Mouse (Mus musculus): ENCODE data around the gene Gm20388. TPM values are rescaled to one million over a fixed set of nuclear protein-coding genes. Genes with fewer than 3 reads are reported as not detected.
"Not testable (repeated sequence)": the region's sequence is repeated elsewhere in the genome, so short reads cannot be mapped to it uniquely, and the experiment has no call there.

The Gm20388 gene
- polyA plus RNA-seq, 1 experiment, result 10.6 TPM

GRCm38 (mm10) chr8:120795944-120796635 lies 885.4 kb downstream of the Gm20388 start:
- Histone ChIP-seq H3K4me1 (ENCODE audit: control insufficient read depth, insufficient read depth, low read length) (peaks cover 9% of the 10 kb centered on the region), H3K4me3 (replicated peaks; ENCODE audit: control insufficient read depth, low read depth, low read length) (no peak overlapping the region), H3K27ac (ENCODE audit: control insufficient read depth, insufficient read depth, low read depth, low read length, poor library complexity) (no peak overlapping the region)
- 53% methylated on average over 9 of the region's 9 CpGs for WGBS
- TF ChIP-seq POLR2A (IDR thresholded peaks at IDR 0.05; ENCODE audit: borderline replicate concordance, control insufficient read depth, low read depth, low read length), result no peak
- TF ChIP-seq CTCF (IDR thresholded peaks at IDR 0.05; ENCODE audit: control insufficient read depth, insufficient read depth, low read length), result peak; percentile 97

DNA sequence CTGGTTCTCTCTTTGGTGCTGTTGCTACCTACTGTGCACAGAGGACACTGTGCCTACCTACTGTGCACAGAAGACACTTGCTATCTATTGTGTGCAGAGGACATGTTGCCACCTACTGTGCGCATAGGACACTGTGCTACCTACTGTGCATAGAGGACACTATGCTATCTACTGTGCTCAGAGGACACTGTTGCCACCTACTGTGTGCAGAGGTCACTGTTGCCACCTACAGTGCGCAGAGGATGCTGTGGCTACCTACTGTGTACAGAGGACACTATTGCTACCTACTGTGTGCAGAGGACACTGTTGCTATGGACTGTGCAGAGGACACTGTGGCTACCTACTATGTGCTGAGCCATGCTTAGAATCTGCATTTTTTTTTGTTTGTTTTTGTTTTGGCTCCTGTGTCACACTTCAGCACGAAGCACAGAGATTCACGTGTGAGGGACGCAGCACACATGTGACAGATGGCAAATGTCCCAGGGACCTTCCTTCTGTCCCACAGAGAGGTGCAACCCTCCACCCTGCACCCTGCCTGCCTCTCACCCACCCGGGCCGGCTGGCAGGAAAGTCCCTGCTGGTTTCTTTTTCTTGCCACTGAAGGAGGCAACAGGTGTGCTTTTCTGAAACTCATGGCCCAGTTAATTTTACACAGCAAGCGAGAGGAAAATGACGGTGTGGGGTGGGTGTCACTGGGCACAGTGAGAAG lies 886.5 kb downstream of the Gm20388 start:
- no peak for TF ChIP-seq CTCF (IDR thresholded peaks at IDR 0.05; ENCODE audit: control insufficient read depth, insufficient read depth, low read length)
- TF ChIP-seq POLR2A (IDR thresholded peaks at IDR 0.05; ENCODE audit: borderline replicate concordance, control insufficient read depth, low read depth, low read length), result no peak

DNA sequence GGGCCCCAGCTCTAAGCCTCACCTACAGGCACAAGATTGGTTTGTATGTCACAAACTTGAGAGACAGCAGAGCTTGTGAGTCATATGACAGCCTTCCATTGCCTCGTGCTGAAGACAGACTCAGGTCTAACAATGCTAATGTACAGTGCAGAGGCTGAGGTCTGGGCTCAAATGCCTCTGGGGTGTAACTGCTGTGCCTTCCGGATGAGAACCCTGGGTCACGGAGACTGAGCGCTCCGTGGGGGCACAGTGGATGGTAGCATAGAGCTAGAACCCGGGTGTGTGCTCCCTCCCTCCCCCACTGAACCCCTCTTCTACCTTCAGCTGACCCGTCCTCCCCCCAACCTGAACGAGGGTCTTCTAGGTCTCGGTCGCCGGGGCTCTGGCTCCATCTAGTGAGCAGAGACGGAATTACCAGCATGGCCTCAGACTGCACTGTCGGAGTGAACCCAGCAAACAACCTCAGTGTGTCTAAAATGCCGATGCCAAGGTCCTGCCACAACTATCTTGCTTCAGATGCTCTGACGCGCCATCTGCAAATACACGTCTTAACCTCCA lies 889.7 kb downstream of the Gm20388 start:
- H3K4me1 ChIP-seq (ENCODE audit: control insufficient read depth, insufficient read depth, low read length), result peaks cover 5% of the 10 kb centered on the region
- TF ChIP-seq CTCF (IDR thresholded peaks at IDR 0.05; ENCODE audit: control insufficient read depth, insufficient read depth, low read length) (peak; percentile 80), POLR2A (IDR thresholded peaks at IDR 0.05; ENCODE audit: borderline replicate concordance, control insufficient read depth, low read depth, low read length) (no peak)
- H3K4me3 ChIP-seq (replicated peaks; ENCODE audit: control insufficient read depth, low read depth, low read length), result no peak overlapping the region
- H3K27ac ChIP-seq (ENCODE audit: control insufficient read depth, insufficient read depth, low read depth, low read length, poor library complexity), result no peak overlapping the region
- 11% methylated on average over 17 of the region's 17 CpGs for WGBS

More for the DNA sequence above, 886.5 kb downstream of the Gm20388 start:
- Histone ChIP-seq H3K4me1 (ENCODE audit: control insufficient read depth, insufficient read depth, low read length) (peaks cover 9% of the 10 kb centered on the region), H3K27ac (ENCODE audit: control insufficient read depth, insufficient read depth, low read depth, low read length, poor library complexity) (no peak overlapping the region), H3K4me3 (replicated peaks; ENCODE audit: control insufficient read depth, low read depth, low read length) (no peak overlapping the region)
- WGBS, result 65% methylated on average over 9 of the region's 9 CpGs

- H3K4me3 ChIP-seq (replicated peaks; ENCODE audit: control insufficient read depth, low read depth, low read length); H3K4me1 ChIP-seq (ENCODE audit: control insufficient read depth, insufficient read depth, low read length); H3K27ac ChIP-seq (ENCODE audit: control insufficient read depth, insufficient read depth, low read depth, low read length, poor library complexity): not testable (repeated sequence)
- WGBS, result 74% methylated on average over 6 of the region's 6 CpGs
Observed at GRCm38 (mm10) chr8:120803661-120804375, 893.2 kb downstream of the Gm20388 start.

DNA sequence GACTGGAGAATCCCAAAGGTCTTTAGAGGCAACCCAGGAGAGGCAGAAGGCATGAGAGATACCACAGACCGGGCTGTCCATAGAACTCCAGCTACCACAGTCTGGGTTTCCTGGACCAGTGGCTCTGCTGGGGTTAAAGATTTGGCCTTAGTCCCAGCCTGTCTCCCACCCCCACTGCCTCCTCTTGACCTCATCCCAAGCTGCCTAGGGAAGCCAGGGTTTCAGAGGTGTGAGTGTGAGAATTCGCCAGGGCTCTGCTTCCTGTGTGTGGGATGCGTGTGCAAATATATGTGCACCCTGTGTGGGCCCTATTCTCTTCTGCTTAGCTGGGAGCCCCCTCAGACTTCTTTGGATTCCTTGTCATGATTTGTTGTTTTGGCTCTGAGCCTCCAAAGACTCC lies 894.1 kb downstream of the Gm20388 start:
- H3K27ac ChIP-seq (ENCODE audit: control insufficient read depth, insufficient read depth, low read depth, low read length, poor library complexity), result no peak overlapping the region
- H3K4me1 ChIP-seq (ENCODE audit: control insufficient read depth, insufficient read depth, low read length), result no peaks in the 10 kb centered on the region; the same call in none of the 2 replicates
- TF ChIP-seq CTCF (IDR thresholded peaks at IDR 0.05; ENCODE audit: control insufficient read depth, insufficient read depth, low read length) (no peak), POLR2A (IDR thresholded peaks at IDR 0.05; ENCODE audit: borderline replicate concordance, control insufficient read depth, low read depth, low read length) (no peak)
- WGBS, result 80% methylated on average over 3 of the region's 3 CpGs
- H3K4me3 ChIP-seq (replicated peaks; ENCODE audit: control insufficient read depth, low read depth, low read length), result no peak overlapping the region

GRCm38 (mm10) chr8:120806780-120807264 lies 896.2 kb downstream of the Gm20388 start:
- Histone ChIP-seq H3K4me1 (ENCODE audit: control insufficient read depth, insufficient read depth, low read length) (no peaks in the 10 kb centered on the region; the same call in none of the 2 replicates), H3K27ac (ENCODE audit: control insufficient read depth, insufficient read depth, low read depth, low read length, poor library complexity) (no peak overlapping the region), H3K4me3 (replicated peaks; ENCODE audit: control insufficient read depth, low read depth, low read length) (no peak overlapping the region)
- 73% methylated on average over 12 of the region's 12 CpGs for WGBS
- no peak for TF ChIP-seq POLR2A (IDR thresholded peaks at IDR 0.05; ENCODE audit: borderline replicate concordance, control insufficient read depth, low read depth, low read length)
- TF ChIP-seq CTCF (IDR thresholded peaks at IDR 0.05; ENCODE audit: control insufficient read depth, insufficient read depth, low read length), result no peak

GRCm38 (mm10) chr8:120807719-120808118 lies 897.1 kb downstream of the Gm20388 start:
- no peaks in the 10 kb centered on the region; the same call in none of the 2 replicates for H3K4me1 ChIP-seq (ENCODE audit: control insufficient read depth, insufficient read depth, low read length)
- no peak overlapping the region for H3K4me3 ChIP-seq (replicated peaks; ENCODE audit: control insufficient read depth, low read depth, low read length)
- 22% methylated on average over 6 of the region's 6 CpGs for WGBS
- peak; percentile 44; the same call in 1 of the 2 replicates for TF ChIP-seq CTCF (IDR thresholded peaks at IDR 0.05; ENCODE audit: control insufficient read depth, insufficient read depth, low read length)
- TF ChIP-seq POLR2A (IDR thresholded peaks at IDR 0.05; ENCODE audit: borderline replicate concordance, control insufficient read depth, low read depth, low read length), result no peak
- no peak overlapping the region for H3K27ac ChIP-seq (ENCODE audit: control insufficient read depth, insufficient read depth, low read depth, low read length, poor library complexity)

DNA sequence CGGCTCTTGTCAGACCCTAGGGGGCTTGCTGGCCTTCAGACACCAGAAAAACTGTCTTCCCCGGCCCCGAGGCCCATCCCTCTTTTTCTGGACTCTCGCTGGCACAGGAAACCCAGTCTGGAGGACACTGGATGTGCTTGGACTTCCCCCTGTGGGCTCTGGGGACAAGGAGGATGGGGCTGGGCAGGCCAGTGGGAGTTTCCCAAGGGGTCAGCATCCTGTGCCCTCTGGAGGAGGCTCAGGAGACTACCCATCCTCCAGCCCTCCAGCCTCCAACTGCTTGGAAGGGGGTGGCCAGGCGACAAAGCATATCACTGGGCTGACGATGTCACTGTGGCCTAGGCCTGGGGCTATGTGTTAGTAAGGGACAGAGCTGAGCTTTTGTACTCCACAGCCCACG lies 898.4 kb downstream of the Gm20388 start:
- 71% methylated on average over 7 of the region's 7 CpGs for WGBS

More for the DNA sequence above, 898.4 kb downstream of the Gm20388 start:
- Histone ChIP-seq H3K27ac (ENCODE audit: control insufficient read depth, insufficient read depth, low read depth, low read length, poor library complexity) (no peak overlapping the region), H3K4me1 (ENCODE audit: control insufficient read depth, insufficient read depth, low read length) (no peaks in the 10 kb centered on the region; the same call in none of the 2 replicates), H3K4me3 (replicated peaks; ENCODE audit: control insufficient read depth, low read depth, low read length) (no peak overlapping the region)
- no peak for TF ChIP-seq POLR2A (IDR thresholded peaks at IDR 0.05; ENCODE audit: borderline replicate concordance, control insufficient read depth, low read depth, low read length)
- TF ChIP-seq CTCF (IDR thresholded peaks at IDR 0.05; ENCODE audit: control insufficient read depth, insufficient read depth, low read length), result no peak

Measured in bone marrow, adult 2 months (tissue).